ENCODE assay signal across 12 mouse cellular contexts in genomic region chr3:85339269-85339820, GRCm38 (mm10).
DNase-seq lines count a peak whose midpoint lies in the region; ATAC-seq and TF ChIP-seq lines count a peak whose summit lies in the region.
"Had no signal": no experiment of that assay in that cellular context is flagged by ENCODE, and none has a peak within 500 bp of the region (broad histone marks: within the 10 kb centered on the region; RNA-seq: fewer than 3 reads in every experiment).

No protein-coding gene starts in this region.

- H3K36me3 ChIP-seq in midbrain, embryonic 11.5 days (ENCODE audit: control insufficient read depth, insufficient read depth, low read length): no peaks in the 10 kb centered on the region
- H3K36me3 ChIP-seq in midbrain, embryonic 10.5 days: no peaks in the 10 kb centered on the region
- H3K36me3 ChIP-seq: limb, embryonic 13.5 days had no signal

- H3K4me1 ChIP-seq in midbrain, embryonic 11.5 days (ENCODE audit: control insufficient read depth, insufficient read depth, low read length): peaks cover 4% of the 10 kb centered on the region; the same call in 1 of the 2 replicates
- peaks cover 18% of the 10 kb centered on the region for H3K4me1 ChIP-seq in midbrain, embryonic 10.5 days
- peaks cover 2% of the 10 kb centered on the region for H3K4me1 ChIP-seq in olfactory bulb, adult 2 months (ENCODE audit: control insufficient read depth, insufficient read depth, low read length)
- H3K4me1 ChIP-seq: limb, embryonic 13.5 days; megakaryocyte, embryonic 14.5 days had no signal

- 66% methylated on average over 10 of the region's 10 CpGs for WGBS in midbrain, embryonic 11.5 days
- 74% methylated on average over 10 of the region's 10 CpGs for WGBS in midbrain, embryonic 10.5 days
- WGBS in olfactory bulb, adult 2 months: 57% methylated on average over 10 of the region's 10 CpGs

- H3K9me3 ChIP-seq in midbrain, embryonic 11.5 days (ENCODE audit: control insufficient read depth, low read length): no peaks in the 10 kb centered on the region
- no peaks in the 10 kb centered on the region for H3K9me3 ChIP-seq in midbrain, embryonic 10.5 days (replicated peaks)
- H3K9me3 ChIP-seq: limb, embryonic 13.5 days; megakaryocyte, embryonic 14.5 days had no signal

- TF ChIP-seq CTCF in olfactory bulb, adult 2 months (IDR thresholded peaks at IDR 0.05; ENCODE audit: insufficient read depth, low read depth, low read length): no peak

- no peaks in the 10 kb centered on the region for H3K27me3 ChIP-seq in midbrain, embryonic 11.5 days (ENCODE audit: control insufficient read depth, insufficient read depth, low read length)
- H3K27me3 ChIP-seq in midbrain, embryonic 10.5 days (ENCODE audit: low read depth, poor library complexity, severe bottlenecking): no peaks in the 10 kb centered on the region
- H3K27me3 ChIP-seq: limb, embryonic 13.5 days had no signal

- no peak overlapping the region for H3K9ac ChIP-seq in midbrain, embryonic 11.5 days (ENCODE audit: low read length)
- H3K9ac ChIP-seq: limb, embryonic 13.5 days had no signal

- ATAC-seq in midbrain, embryonic 11.5 days (ENCODE audit: low FRiP score): no peak

- no peak overlapping the region for H3K4me2 ChIP-seq in midbrain, embryonic 11.5 days
- H3K4me2 ChIP-seq: limb, embryonic 13.5 days had no signal

- H3K27ac ChIP-seq in midbrain, embryonic 11.5 days (ENCODE audit: low read depth, low read length): no peak overlapping the region
- H3K27ac ChIP-seq in midbrain, embryonic 10.5 days (replicated peaks): no peak overlapping the region
- 0 out of 2 replicates have a peak overlapping the region, but pooled peaks have one; percentile 53 for H3K27ac ChIP-seq in olfactory bulb, adult 2 months (ENCODE audit: insufficient read depth, low read depth, low read length)
- H3K27ac ChIP-seq: kidney, postnatal 0 days; limb, embryonic 13.5 days had no signal

- intact Hi-C loops in heart, postnatal 10 days (cut with DNase I): loop anchor here (1.0 to 5.0 kb wide), 2 partner anchors 57 to 179 kb away; no protein-coding TSS in a partner anchor

- H3K4me3 ChIP-seq in midbrain, embryonic 11.5 days (ENCODE audit: low read depth, low read length): no peak overlapping the region
- H3K4me3 ChIP-seq in midbrain, embryonic 10.5 days: no peak overlapping the region
- H3K4me3 ChIP-seq in olfactory bulb, adult 2 months (ENCODE audit: insufficient read depth, low read depth, low read length): no peak overlapping the region
- H3K4me3 ChIP-seq: limb, embryonic 13.5 days; megakaryocyte, embryonic 14.5 days had no signal

- DNase-seq in adrenal gland, postnatal 10 days: peak; percentile 18
- no peak for DNase-seq in adrenal gland, postnatal 4 days (ENCODE audit: low spot score in 2 of 2)
- peak; percentile 84 for DNase-seq in midbrain, embryonic 11.5 days (ENCODE audit: low spot score, missing footprints)
- DNase-seq in midbrain, embryonic 10.5 days (ENCODE audit: low spot score): no peak
- peak; percentile 51 to 67 for DNase-seq in heart, postnatal 10 days
- DNase-seq in kidney, postnatal 25 days: no peak
- DNase-seq in cerebellum, adult 11 months: no peak
- DNase-seq: retina, postnatal 1 day had no signal

- TF ChIP-seq POLR2A in olfactory bulb, adult 2 months (IDR thresholded peaks at IDR 0.05; ENCODE audit: insufficient read depth, low read depth, low read length): no peak

Comparison
In these comparisons a context has a peak if more than half of its experiments do, and no peak if none do; other contexts are left out.
1. DNase-seq: peak in adrenal gland, postnatal 10 days (single experiment), midbrain, embryonic 11.5 days (single experiment) and heart, postnatal 10 days (2 of 2); none in adrenal gland, postnatal 4 days (0 of 2), midbrain, embryonic 10.5 days (single experiment), kidney, postnatal 25 days (0 of 2) and cerebellum, adult 11 months (single experiment).